8 mouse cellular contexts compared by ENCODE assay signal in the genomic region with DNA sequence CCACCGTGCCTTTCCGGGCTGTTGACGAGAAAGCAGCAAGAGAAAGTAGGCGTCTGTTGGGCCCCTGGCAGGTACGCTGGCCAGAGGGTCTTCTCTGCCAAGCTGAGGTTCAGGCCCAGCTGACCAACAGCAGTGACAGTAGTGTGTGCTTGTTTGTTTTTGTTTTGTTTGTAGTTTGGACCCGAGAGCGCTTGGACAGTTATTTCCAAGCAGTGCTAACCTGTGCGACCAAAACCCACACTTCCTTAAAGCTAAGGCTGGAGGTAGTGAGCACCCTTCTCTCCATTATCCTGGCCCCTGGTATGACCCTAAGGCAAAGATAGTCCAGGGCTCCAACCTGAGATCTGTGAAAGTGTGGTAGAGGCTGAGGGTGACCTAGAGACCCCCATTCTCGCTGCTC. TPM values are rescaled to one million over a fixed set of nuclear protein-coding genes. Genes with fewer than 3 reads are reported as not detected.
A peak's percentile ranks its signal among the peaks of the same experiment; 100 is the strongest.
DNase-seq lines count a peak whose midpoint lies in the region; ATAC-seq and TF ChIP-seq lines count a peak whose summit lies in the region.

No protein-coding gene starts in this region.

- H3K79me2 ChIP-seq in heart, adult 2 months (replicated peaks; ENCODE audit: control insufficient read depth, insufficient read depth, low read length): no peaks in the 10 kb centered on the region

- no peak for TF ChIP-seq POLR2A in heart, adult 2 months (IDR thresholded peaks at IDR 0.05; ENCODE audit: insufficient read depth, low read depth, low read length)

- intact Hi-C loops in heart, adult 2 months (cut with DNase I): no loop called here
- intact Hi-C loops in left cerebral cortex, postnatal 36 days (cut with DNase I): no loop called here

- no peak for ATAC-seq in heart, postnatal 0 days (ENCODE audit: insufficient read depth, low read depth)
- ATAC-seq in embryonic facial prominence, embryonic 13.5 days (ENCODE audit: insufficient number of reproducible peaks, insufficient read depth, low FRiP score, low TSS enrichment, low read depth): no peak
- ATAC-seq in hindbrain, embryonic 16.5 days: no peak
- no peak for ATAC-seq in midbrain, embryonic 14.5 days (ENCODE audit: low FRiP score, low TSS enrichment)

- peaks cover 90% of the 10 kb centered on the region for H3K27me3 ChIP-seq in heart, postnatal 0 days (ENCODE audit: control insufficient read depth, insufficient read depth, low read length)
- peaks cover 19% of the 10 kb centered on the region for H3K27me3 ChIP-seq in heart, adult 2 months (ENCODE audit: control insufficient read depth, insufficient read depth, low read length)
- H3K27me3 ChIP-seq in embryonic facial prominence, embryonic 13.5 days: peaks cover 99% of the 10 kb centered on the region
- no peaks in the 10 kb centered on the region for H3K27me3 ChIP-seq in hindbrain, embryonic 16.5 days (replicated peaks; ENCODE audit: control insufficient read depth, insufficient read depth, low read length)
- H3K27me3 ChIP-seq in midbrain, embryonic 14.5 days (ENCODE audit: control insufficient read depth, insufficient read depth, low read length): peaks cover 13% of the 10 kb centered on the region; the same call in 1 of the 2 replicates

- H3K4me1 ChIP-seq in heart, postnatal 0 days (ENCODE audit: control insufficient read depth, insufficient read depth): peaks cover 10% of the 10 kb centered on the region
- H3K4me1 ChIP-seq in heart, adult 2 months (ENCODE audit: control insufficient read depth, insufficient read depth, low read length): no peaks in the 10 kb centered on the region
- H3K4me1 ChIP-seq in embryonic facial prominence, embryonic 13.5 days: peaks cover 23% of the 10 kb centered on the region
- H3K4me1 ChIP-seq in hindbrain, embryonic 16.5 days (ENCODE audit: control insufficient read depth, insufficient read depth, low read depth, low read length): peaks cover 79% of the 10 kb centered on the region
- H3K4me1 ChIP-seq in midbrain, embryonic 14.5 days (ENCODE audit: control insufficient read depth, insufficient read depth, low read length): peaks cover 87% of the 10 kb centered on the region

- no peak for TF ChIP-seq CTCF in heart, postnatal 0 days (IDR thresholded peaks at IDR 0.05; ENCODE audit: low read depth)
- TF ChIP-seq CTCF in heart, adult 2 months (IDR thresholded peaks at IDR 0.05): no peak

- WGBS in heart, postnatal 0 days: 58% methylated on average over 9 of the region's 9 CpGs
- 52% methylated on average over 9 of the region's 9 CpGs for WGBS in heart, adult 2 months
- 32% methylated on average over 9 of the region's 9 CpGs for WGBS in embryonic facial prominence, embryonic 13.5 days
- WGBS in hindbrain, embryonic 16.5 days: 27% methylated on average over 9 of the region's 9 CpGs
- WGBS in midbrain, embryonic 14.5 days: 40% methylated on average over 9 of the region's 9 CpGs

- no peak overlapping the region for H3K27ac ChIP-seq in heart, postnatal 0 days (ENCODE audit: low read depth)
- H3K27ac ChIP-seq in heart, adult 2 months: no peak overlapping the region
- H3K27ac ChIP-seq in embryonic facial prominence, embryonic 13.5 days: no peak overlapping the region
- peak overlapping the region; percentile 87 for H3K27ac ChIP-seq in hindbrain, embryonic 16.5 days (ENCODE audit: low read depth, low read length)
- peak overlapping the region; percentile 93 for H3K27ac ChIP-seq in midbrain, embryonic 14.5 days (replicated peaks; ENCODE audit: low read depth, low read length)

- no peaks in the 10 kb centered on the region for H3K9me3 ChIP-seq in heart, postnatal 0 days (replicated peaks; ENCODE audit: control insufficient read depth, low read length)
- H3K9me3 ChIP-seq in embryonic facial prominence, embryonic 13.5 days: no peaks in the 10 kb centered on the region
- no peaks in the 10 kb centered on the region for H3K9me3 ChIP-seq in hindbrain, embryonic 16.5 days (ENCODE audit: control insufficient read depth, low read length)
- H3K9me3 ChIP-seq in midbrain, embryonic 14.5 days (ENCODE audit: control insufficient read depth, low read length): no peaks in the 10 kb centered on the region

- H3K36me3 ChIP-seq in heart, postnatal 0 days (replicated peaks; ENCODE audit: control insufficient read depth, insufficient read depth, low read length): no peaks in the 10 kb centered on the region
- H3K36me3 ChIP-seq in heart, adult 2 months (ENCODE audit: control insufficient read depth, insufficient read depth, low read length): no peaks in the 10 kb centered on the region
- H3K36me3 ChIP-seq in embryonic facial prominence, embryonic 13.5 days: no peaks in the 10 kb centered on the region
- no peaks in the 10 kb centered on the region for H3K36me3 ChIP-seq in hindbrain, embryonic 16.5 days (ENCODE audit: control insufficient read depth, insufficient read depth, low read length)
- H3K36me3 ChIP-seq in midbrain, embryonic 14.5 days (ENCODE audit: control insufficient read depth, insufficient read depth, low read length): peaks cover 6% of the 10 kb centered on the region

- TF ChIP-seq EP300 in heart, postnatal 0 days (IDR thresholded peaks at IDR 0.05; ENCODE audit: low read depth): no peak
- no peak for TF ChIP-seq EP300 in heart, adult 2 months (IDR thresholded peaks at IDR 0.05; ENCODE audit: insufficient read depth, low read depth, low read length)

- peak overlapping the region; percentile 40 for H3K4me3 ChIP-seq in heart, postnatal 0 days (ENCODE audit: low read depth, low read length)
- H3K4me3 ChIP-seq in heart, adult 2 months: no peak overlapping the region
- H3K4me3 ChIP-seq in embryonic facial prominence, embryonic 13.5 days: peak overlapping the region; percentile 47
- peak overlapping the region; percentile 30 for H3K4me3 ChIP-seq in hindbrain, embryonic 16.5 days (ENCODE audit: low read length)
- peak overlapping the region; percentile 32 for H3K4me3 ChIP-seq in midbrain, embryonic 14.5 days (replicated peaks; ENCODE audit: low read depth, low read length)

- H3K9ac ChIP-seq in heart, postnatal 0 days (replicated peaks; ENCODE audit: low read depth, low read length): no peak overlapping the region
- no peak overlapping the region for H3K9ac ChIP-seq in heart, adult 2 months (ENCODE audit: low read depth, low read length)
- H3K9ac ChIP-seq in embryonic facial prominence, embryonic 13.5 days: no peak overlapping the region
- H3K9ac ChIP-seq in hindbrain, embryonic 16.5 days (ENCODE audit: low read depth, low read length): peak overlapping the region; percentile 71
- H3K9ac ChIP-seq in midbrain, embryonic 14.5 days (replicated peaks; ENCODE audit: low read length): peak overlapping the region; percentile 74

- DNase-seq in heart, postnatal 0 days (ENCODE audit: low spot score): no peak
- DNase-seq in heart, adult 2 months: no peak
- no peak for DNase-seq in midbrain, embryonic 14.5 days
- no peak for DNase-seq in adrenal gland, adult 18-20 months (ENCODE audit: low spot score in 2 of 2)
- no peak for DNase-seq in right cerebral cortex, postnatal 36 days (ENCODE audit: low spot score in 2 of 2)
- no peak for DNase-seq in left cerebral cortex, postnatal 36 days (ENCODE audit: low spot score in 2 of 2)

- peak overlapping the region; percentile 57; the same call in 1 of the 2 replicates for H3K4me2 ChIP-seq in heart, postnatal 0 days (ENCODE audit: low read depth, low read length)
- H3K4me2 ChIP-seq in embryonic facial prominence, embryonic 13.5 days: peak overlapping the region; percentile 70
- peak overlapping the region; percentile 59 for H3K4me2 ChIP-seq in hindbrain, embryonic 16.5 days (ENCODE audit: low read length)
- H3K4me2 ChIP-seq in midbrain, embryonic 14.5 days (ENCODE audit: low read length): peak overlapping the region; percentile 59

RNA-seq across cellular contexts. Expression of gene Polg, which starts 49.7 kb away (rescaled TPM):
- total RNA-seq in heart, postnatal 0 days (2014; rRNA removed; ENCODE audit: low replicate concordance): 32.6 and 87.4 TPM in 2 replicates
- 15.9 and 17.1 TPM in 2 replicates for polyA plus RNA-seq in heart, postnatal 0 days (2015; fragmentation: Nextera tagmentation; extraction: Ambion mirVana)
- total RNA-seq in heart, adult 2 months (2021): 10 to 100 TPM; 53.0 to 66.5 TPM
- 40.5 and 59.0 TPM in 2 replicates for polyA plus RNA-seq in heart, adult 2 months (2012; rRNA removed)
- polyA plus RNA-seq in embryonic facial prominence, embryonic 13.5 days (2015; fragmentation: Nextera tagmentation; extraction: Ambion mirVana): 28.8 and 33.0 TPM in 2 replicates
- 24.2 and 26.4 TPM in 2 replicates for polyA plus RNA-seq in hindbrain, embryonic 16.5 days (2015; fragmentation: Nextera tagmentation; extraction: Ambion mirVana)
- polyA plus RNA-seq in midbrain, embryonic 14.5 days (2014; fragmentation: Nextera tagmentation; extraction: Ambion mirVana): 20.2 and 24.7 TPM in 2 replicates
- 10 to 100 TPM; 63.5 to 79.3 TPM for total RNA-seq in adrenal gland, adult 18-20 months (2021)
- 10 to 100 TPM; 77.8 to 97.5 TPM for total RNA-seq in left cerebral cortex, postnatal 36 days (2021)

Comparison
In these comparisons a context has a peak if more than half of its experiments do, and no peak if none do; other contexts are left out.
1. H3K27ac ChIP-seq: peak in hindbrain, embryonic 16.5 days (single experiment) and midbrain, embryonic 14.5 days (single experiment); none in heart, postnatal 0 days (single experiment), heart, adult 2 months (single experiment) and embryonic facial prominence, embryonic 13.5 days (single experiment).
2. H3K9ac ChIP-seq: peak in hindbrain, embryonic 16.5 days (single experiment) and midbrain, embryonic 14.5 days (single experiment); none in heart, postnatal 0 days (single experiment), heart, adult 2 months (single experiment) and embryonic facial prominence, embryonic 13.5 days (single experiment).
3. Peak in every context shown above with its lines, with median percentiles within 50 percentile points of each other: H3K4me2 ChIP-seq.